Mouse (Mus musculus): ENCODE results near the gene Gprc5c. TPM values are rescaled to one million over a fixed set of nuclear protein-coding genes. Genes with fewer than 3 reads are reported as not detected.
A peak's percentile ranks its signal among the peaks of the same experiment; 100 is the strongest.

The Gprc5c gene
- 35.4 and 38.0 TPM in 2 replicates for polyA plus RNA-seq (2012; ENCODE audit: insufficient read depth, insufficient read length, missing spikeins)

DNA sequence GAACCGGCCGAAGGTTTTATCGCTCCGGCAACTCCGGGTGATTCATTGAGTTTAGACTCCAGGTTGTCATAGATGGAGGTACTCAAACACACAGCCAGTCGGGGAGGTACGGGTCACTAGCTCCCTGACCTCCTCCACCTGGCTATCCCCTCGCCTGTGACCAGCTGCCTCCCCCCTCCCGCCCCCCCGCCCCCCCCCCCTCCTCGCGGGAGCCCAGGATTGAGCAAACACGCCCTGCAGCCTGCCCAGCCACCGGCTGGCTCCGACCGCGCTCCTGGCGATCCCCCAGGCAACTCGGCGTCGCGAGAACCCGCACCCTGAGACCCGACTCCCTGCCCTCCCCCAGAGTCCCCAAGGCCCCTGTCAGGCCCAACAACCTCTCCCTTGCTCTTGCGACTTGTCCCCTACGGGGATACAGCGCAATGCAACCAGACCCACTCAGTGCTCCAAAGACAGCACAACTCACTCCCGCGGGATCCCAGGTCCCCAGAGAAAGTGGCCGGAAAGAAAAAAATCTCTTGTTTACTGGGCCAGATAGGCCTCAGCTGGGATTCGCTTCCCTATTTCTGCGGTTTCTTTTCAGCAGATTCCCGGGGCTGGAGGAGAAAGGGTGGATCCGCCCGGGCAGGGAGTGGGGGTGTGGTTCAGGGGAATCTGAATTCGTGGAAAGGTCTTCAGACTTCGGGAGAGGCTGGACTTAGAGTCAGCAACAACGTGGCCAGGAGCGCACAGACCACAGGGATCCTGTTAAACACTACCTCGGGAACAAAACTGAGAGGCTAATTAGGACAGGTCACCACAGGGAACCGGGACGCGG, at the start of gene Gprc5c:
TSS of gene Gprc5c (plus strand) at position 701 of the 817 bp plus-strand sequence.
- Histone ChIP-seq H3K4me1 (ENCODE audit: control insufficient read depth, insufficient read depth, low read length) (peaks cover 6% of the 10 kb centered on the region), H3K27ac (ENCODE audit: insufficient read depth, low read depth, low read length) (peak within 1 kb of the TSS; percentile 48), H3K4me3 (ENCODE audit: insufficient read depth, low read length) (peak within 1 kb of the TSS; percentile 66)
- TF ChIP-seq CTCF (IDR thresholded peaks at IDR 0.05; ENCODE audit: low read depth, low read length), result no peak
- TF ChIP-seq POLR2A (IDR thresholded peaks at IDR 0.05; ENCODE audit: borderline replicate concordance, low read depth, low read length), result no peak

- Histone ChIP-seq H3K27ac (ENCODE audit: insufficient read depth, low read depth, low read length) (no peak overlapping the region), H3K4me3 (ENCODE audit: insufficient read depth, low read length) (no peak overlapping the region), H3K4me1 (ENCODE audit: control insufficient read depth, insufficient read depth, low read length) (no peaks in the 10 kb centered on the region)
- TF ChIP-seq CTCF (IDR thresholded peaks at IDR 0.05; ENCODE audit: low read depth, low read length), result no peak
Observed at GRCm38 (mm10) chr11:114801906-114802305, 49.0 kb upstream of the Gprc5c start.

DNA sequence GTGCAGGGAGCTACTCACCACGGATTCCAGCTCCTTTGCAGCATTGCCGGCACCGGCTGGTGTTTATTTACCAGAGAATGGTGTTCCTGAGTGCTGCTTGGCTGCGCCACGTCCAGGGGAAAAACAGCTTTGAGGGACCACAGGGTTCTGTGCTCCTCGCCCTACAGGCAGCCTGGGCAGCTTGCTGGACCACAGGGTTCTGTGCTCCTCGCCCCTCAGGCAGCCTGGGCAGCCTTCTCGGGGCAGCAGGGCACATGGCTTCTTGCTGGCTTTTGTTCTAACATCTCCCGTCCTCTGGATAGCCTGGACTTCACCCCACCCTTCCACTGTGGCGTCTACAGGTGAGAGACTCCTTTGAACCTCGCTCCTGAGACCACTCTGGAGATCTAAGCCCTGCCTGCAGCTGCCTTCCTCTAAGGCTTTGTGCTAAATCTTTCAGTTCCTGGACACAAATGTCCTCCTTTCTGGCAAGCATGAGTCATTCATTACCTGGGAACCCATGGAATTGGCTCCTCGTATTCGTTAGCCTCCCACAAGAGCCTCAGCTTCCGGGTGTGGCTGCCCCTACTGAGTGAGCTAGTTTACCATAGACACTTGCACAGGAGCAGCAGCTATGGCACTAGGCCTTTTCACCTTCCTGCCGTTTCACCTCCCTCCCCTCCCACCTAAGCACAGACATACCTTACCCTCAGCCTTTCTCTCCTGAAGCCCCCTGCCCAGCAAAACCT, 48.2 kb upstream of the Gprc5c start:
- TF ChIP-seq CTCF (IDR thresholded peaks at IDR 0.05; ENCODE audit: low read depth, low read length) (no peak), POLR2A (IDR thresholded peaks at IDR 0.05; ENCODE audit: borderline replicate concordance, low read depth, low read length) (no peak)
- Histone ChIP-seq H3K27ac (ENCODE audit: insufficient read depth, low read depth, low read length) (no peak overlapping the region), H3K4me1 (ENCODE audit: control insufficient read depth, insufficient read depth, low read length) (peaks cover 2% of the 10 kb centered on the region; the same call in 1 of the 2 replicates), H3K4me3 (ENCODE audit: insufficient read depth, low read length) (no peak overlapping the region)

DNA sequence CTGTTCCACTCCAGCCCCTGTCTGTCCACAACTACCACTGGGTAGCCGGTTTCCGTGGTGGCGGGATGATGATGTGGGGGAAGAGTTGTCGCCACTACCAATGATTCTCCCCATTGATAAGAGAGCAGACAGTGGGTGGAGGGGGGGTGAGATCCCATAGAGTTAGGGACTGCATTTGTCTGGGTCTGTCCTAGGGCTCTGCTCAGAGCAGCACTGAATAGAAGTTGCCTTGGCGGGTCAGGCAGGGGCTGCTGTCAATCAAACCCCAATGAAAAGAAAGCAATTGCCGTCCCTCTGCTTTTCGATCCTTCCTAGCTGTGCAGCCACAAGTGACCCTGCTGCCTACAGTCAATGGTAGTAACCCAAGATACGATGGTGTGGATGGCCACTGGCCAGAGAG, 47.0 kb upstream of the Gprc5c start:
- no peak for TF ChIP-seq CTCF (IDR thresholded peaks at IDR 0.05; ENCODE audit: low read depth, low read length)
- Histone ChIP-seq H3K4me1 (ENCODE audit: control insufficient read depth, insufficient read depth, low read length) (peaks cover 2% of the 10 kb centered on the region; the same call in 1 of the 2 replicates), H3K27ac (ENCODE audit: insufficient read depth, low read depth, low read length) (no peak overlapping the region), H3K4me3 (ENCODE audit: insufficient read depth, low read length) (no peak overlapping the region)

- TF ChIP-seq CTCF (IDR thresholded peaks at IDR 0.05; ENCODE audit: low read depth, low read length), result no peak
- no peak for TF ChIP-seq POLR2A (IDR thresholded peaks at IDR 0.05; ENCODE audit: borderline replicate concordance, low read depth, low read length)
- peaks cover 2% of the 10 kb centered on the region; the same call in 1 of the 2 replicates for H3K4me1 ChIP-seq (ENCODE audit: control insufficient read depth, insufficient read depth, low read length)
- H3K4me3 ChIP-seq (ENCODE audit: insufficient read depth, low read length), result no peak overlapping the region
- no peak overlapping the region for H3K27ac ChIP-seq (ENCODE audit: insufficient read depth, low read depth, low read length)
Observed at GRCm38 (mm10) chr11:114807025-114807424, 43.9 kb upstream of the Gprc5c start.

DNA sequence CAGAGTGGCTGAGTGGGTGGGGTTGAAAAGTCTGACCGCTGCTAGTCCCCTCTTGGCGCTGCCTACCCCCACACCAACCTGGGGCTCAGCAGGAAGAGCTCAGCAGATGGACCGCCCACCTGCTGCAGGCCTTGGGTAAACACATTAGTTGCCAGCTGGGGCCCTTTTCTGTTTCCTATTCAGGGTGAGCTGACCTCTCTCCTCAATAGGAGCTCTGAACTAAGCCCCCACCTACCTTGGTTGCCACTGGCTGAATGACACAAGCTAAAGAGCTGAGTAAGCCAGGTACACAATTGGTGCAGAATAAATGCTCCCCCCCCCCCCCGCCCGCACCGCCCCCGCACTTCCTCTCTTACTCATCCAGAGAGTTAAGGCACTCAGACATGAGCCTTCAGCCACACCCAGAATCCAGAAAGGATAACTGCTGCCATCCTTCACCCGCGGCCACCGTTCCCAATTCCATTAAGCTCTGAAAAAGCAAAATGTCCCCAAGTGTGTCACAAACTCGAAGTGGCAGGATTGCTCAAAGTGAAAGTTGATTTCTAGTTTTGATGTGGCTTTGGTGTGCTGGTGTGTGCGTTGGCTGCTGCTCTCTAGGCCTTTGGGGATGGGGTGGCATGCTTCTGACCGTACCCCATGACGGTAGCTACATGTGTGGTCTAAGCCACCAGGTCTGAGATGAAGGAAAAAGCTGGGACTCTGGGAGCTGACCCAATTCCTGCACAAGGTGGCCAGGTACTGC, 43.1 kb upstream of the Gprc5c start:
- Histone ChIP-seq H3K4me3 (ENCODE audit: insufficient read depth, low read length) (no peak overlapping the region), H3K4me1 (ENCODE audit: control insufficient read depth, insufficient read depth, low read length) (peaks cover 4% of the 10 kb centered on the region; the same call in 1 of the 2 replicates), H3K27ac (ENCODE audit: insufficient read depth, low read depth, low read length) (no peak overlapping the region)
- TF ChIP-seq CTCF (IDR thresholded peaks at IDR 0.05; ENCODE audit: low read depth, low read length) (no peak), POLR2A (IDR thresholded peaks at IDR 0.05; ENCODE audit: borderline replicate concordance, low read depth, low read length) (no peak)

DNA sequence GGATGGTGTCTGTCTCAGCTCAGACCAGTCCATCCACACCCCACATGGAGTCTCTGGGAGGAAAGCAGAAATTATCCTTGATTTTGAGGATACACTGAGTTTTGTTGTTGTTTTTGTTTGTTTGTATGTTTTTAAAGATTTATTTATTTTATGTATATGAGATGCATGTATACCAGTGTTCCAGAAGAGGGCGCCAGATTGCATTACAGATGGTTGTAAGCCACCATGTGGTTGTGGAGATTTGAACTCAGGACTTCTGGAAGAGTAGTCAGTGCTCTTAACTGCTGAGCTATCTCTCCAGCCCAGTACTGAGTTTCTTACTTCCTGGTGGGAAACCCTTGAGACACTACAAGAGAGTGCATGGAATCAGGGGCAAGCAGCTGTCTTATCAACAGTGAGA, 41.6 kb upstream of the Gprc5c start:
- Histone ChIP-seq H3K4me3 (ENCODE audit: insufficient read depth, low read length) (no peak overlapping the region), H3K4me1 (ENCODE audit: control insufficient read depth, insufficient read depth, low read length) (peaks cover 6% of the 10 kb centered on the region; the same call in 1 of the 2 replicates), H3K27ac (ENCODE audit: insufficient read depth, low read depth, low read length) (no peak overlapping the region)
- no peak for TF ChIP-seq CTCF (IDR thresholded peaks at IDR 0.05; ENCODE audit: low read depth, low read length)
- no peak for TF ChIP-seq POLR2A (IDR thresholded peaks at IDR 0.05; ENCODE audit: borderline replicate concordance, low read depth, low read length)

GRCm38 (mm10) chr11:114810344-114810743, 40.6 kb upstream of the Gprc5c start:
- no peak overlapping the region for H3K4me3 ChIP-seq (ENCODE audit: insufficient read depth, low read length)
- peaks cover 6% of the 10 kb centered on the region; the same call in 1 of the 2 replicates for H3K4me1 ChIP-seq (ENCODE audit: control insufficient read depth, insufficient read depth, low read length)
- TF ChIP-seq POLR2A (IDR thresholded peaks at IDR 0.05; ENCODE audit: borderline replicate concordance, low read depth, low read length), result no peak
- no peak for TF ChIP-seq CTCF (IDR thresholded peaks at IDR 0.05; ENCODE audit: low read depth, low read length)
- H3K27ac ChIP-seq (ENCODE audit: insufficient read depth, low read depth, low read length), result no peak overlapping the region

DNA sequence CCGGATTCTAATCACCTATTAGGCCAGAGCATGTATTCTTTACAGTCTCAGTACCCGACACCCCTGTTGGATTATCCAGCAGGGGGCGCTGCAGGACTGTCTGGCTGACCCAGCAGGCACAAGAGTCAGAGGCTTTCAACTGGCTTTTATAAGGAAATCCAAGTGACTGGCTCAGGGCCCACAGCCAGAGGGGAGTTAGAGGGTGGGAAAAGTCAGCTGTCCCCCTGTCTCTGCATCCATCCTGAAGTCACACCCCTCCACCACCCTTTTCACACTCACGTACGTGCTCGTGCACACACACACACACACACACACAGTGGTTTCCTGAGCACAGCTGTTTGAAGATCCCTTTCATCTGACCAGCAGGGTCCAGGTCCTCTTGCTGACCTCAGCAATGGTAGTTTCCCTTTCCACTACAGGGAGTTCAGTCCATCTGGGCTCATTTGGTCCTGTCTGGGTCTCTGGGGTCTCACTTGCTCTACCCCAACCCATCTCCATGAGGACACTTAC, 38.2 kb upstream of the Gprc5c start:
- Histone ChIP-seq H3K4me1 (ENCODE audit: control insufficient read depth, insufficient read depth, low read length) (peaks cover 12% of the 10 kb centered on the region), H3K4me3 (ENCODE audit: insufficient read depth, low read length) (no peak overlapping the region), H3K27ac (ENCODE audit: insufficient read depth, low read depth, low read length) (no peak overlapping the region)
- TF ChIP-seq CTCF (IDR thresholded peaks at IDR 0.05; ENCODE audit: low read depth, low read length) (peak; percentile 82), POLR2A (IDR thresholded peaks at IDR 0.05; ENCODE audit: borderline replicate concordance, low read depth, low read length) (no peak)
